Comparison of ENCODE assay signal across 11 mouse cellular contexts in the genomic region with DNA sequence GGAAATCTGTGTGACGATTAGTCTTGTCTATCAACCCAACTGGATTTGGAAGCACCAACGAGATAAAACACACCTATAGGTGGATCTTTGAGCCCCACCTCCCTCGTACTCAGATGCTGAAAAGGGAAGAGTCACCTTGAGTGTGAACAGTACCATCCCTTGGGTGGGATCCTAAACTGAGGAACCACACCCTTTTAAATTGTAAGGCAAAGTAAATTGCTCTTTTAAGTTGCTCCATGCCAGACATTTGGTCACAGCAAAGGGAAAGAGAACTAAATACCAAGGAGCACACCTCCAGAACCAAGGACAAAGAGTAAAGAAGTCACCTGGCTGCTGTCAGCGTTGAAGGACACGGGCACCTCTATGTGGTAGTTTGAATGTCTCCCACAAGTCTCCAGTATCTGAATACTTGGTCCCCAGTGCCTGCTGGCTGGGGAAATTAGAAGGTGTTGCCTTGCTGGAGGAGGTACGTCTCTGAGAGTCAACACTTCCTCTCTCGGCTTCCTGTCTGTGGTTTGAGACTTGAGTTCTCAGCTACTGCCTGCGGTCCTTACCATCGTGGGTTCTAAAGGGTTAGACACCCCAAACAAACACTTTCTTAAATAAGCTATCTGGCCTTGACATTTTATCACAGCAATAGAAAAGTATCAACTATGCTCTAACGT.
DNase-seq lines count a peak whose midpoint lies in the region; ATAC-seq lines count a peak whose summit lies in the region.
"Had no signal": no experiment of that assay in that cellular context is flagged by ENCODE, and none has a peak within 500 bp of the region (broad histone marks: within the 10 kb centered on the region; RNA-seq: fewer than 3 reads in every experiment).

No protein-coding gene starts in this region.

- intact Hi-C loops in heart, postnatal 36 days (cut with DNase I): no loop called here

- peak; percentile 41 for ATAC-seq in megakaryocyte-erythroid progenitor cell, adult 5-6 weeks (replicated peaks; ENCODE audit: low FRiP score, low TSS enrichment, poor library complexity, severe bottlenecking)
- ATAC-seq: intestine, embryonic 16.5 days; liver, postnatal 0 days; midbrain, embryonic 15.5 days had no signal

- DNase-seq in CD8-positive naive resting alpha-beta T cell, adult 2 months (ENCODE audit: low read depth in 2 of 2, low spot score in 2 of 2): peak; percentile 32 to 46
- DNase-seq in WW6 (ENCODE audit: low read depth, low spot score): peak; percentile 46
- DNase-seq in thymus, postnatal 0 days (ENCODE audit: low spot score): peak; percentile 78
- no peak for DNase-seq in kidney, adult 11 months
- no peak for DNase-seq in right cerebral cortex, adult 18-20 months
- no peak for DNase-seq in left cerebral cortex, adult 9 months (ENCODE audit: low spot score in 2 of 2)
- DNase-seq in heart, postnatal 36 days: no peak
- DNase-seq: liver, postnatal 0 days had no signal

Comparison
In these comparisons a context has a peak if more than half of its experiments do, and no peak if none do; other contexts are left out.
1. DNase-seq: peak in CD8-positive naive resting alpha-beta T cell, adult 2 months (2 of 2), WW6 (single experiment) and thymus, postnatal 0 days (single experiment); none in kidney, adult 11 months (single experiment), right cerebral cortex, adult 18-20 months (single experiment), left cerebral cortex, adult 9 months (0 of 2) and heart, postnatal 36 days (0 of 2).